Mouse (Mus musculus): ENCODE data around the gene Slc25a19. TPM values are rescaled to one million over a fixed set of nuclear protein-coding genes. Genes with fewer than 3 reads are reported as not detected.

Slc25a19 gene
- polyA plus RNA-seq, 1 experiment = 45.9 TPM

GRCm38 (mm10) chr11:115590526-115591075 is 37.5 kb downstream of the Slc25a19 start:
- 77% methylated on average over 2 of the region's 2 CpGs for WGBS
- no peak for DNase-seq
- TF ChIP-seq CTCF (IDR thresholded peaks at IDR 0.05; ENCODE audit: insufficient read depth, low read length) = no peak
- TF ChIP-seq POLR2A (IDR thresholded peaks at IDR 0.05; ENCODE audit: borderline replicate concordance, extremely low read depth, low read depth, low read length) = no peak

GRCm38 (mm10) chr11:115587984-115588383 is 40.1 kb downstream of the Slc25a19 start:
- 0 out of 2 replicates have a peak, but pooled peaks cover 3% of the 10 kb centered on the region for H3K4me1 ChIP-seq (ENCODE audit: control insufficient read depth, insufficient read depth, low read length)
- no peak overlapping the region for H3K4me3 ChIP-seq (replicated peaks; ENCODE audit: extremely low read depth, low read depth, low read length)
- 86% methylated on average over 9 of the region's 9 CpGs for WGBS
- no peak for TF ChIP-seq CTCF (IDR thresholded peaks at IDR 0.05; ENCODE audit: insufficient read depth, low read length)
- no peak for TF ChIP-seq POLR2A (IDR thresholded peaks at IDR 0.05; ENCODE audit: borderline replicate concordance, extremely low read depth, low read depth, low read length)
- DNase-seq = no peak

More at GRCm38 (mm10) chr11:115590526-115591075, 37.5 kb downstream of the Slc25a19 start:
- Histone ChIP-seq H3K4me3 (replicated peaks; ENCODE audit: extremely low read depth, low read depth, low read length) (no peak overlapping the region), H3K4me1 (ENCODE audit: control insufficient read depth, insufficient read depth, low read length) (0 out of 2 replicates have a peak, but pooled peaks cover 3% of the 10 kb centered on the region)

GRCm38 (mm10) chr11:115586403-115586802 is 41.7 kb downstream of the Slc25a19 start:
- Histone ChIP-seq H3K4me3 (replicated peaks; ENCODE audit: extremely low read depth, low read depth, low read length) (no peak overlapping the region), H3K4me1 (ENCODE audit: control insufficient read depth, insufficient read depth, low read length) (0 out of 2 replicates have a peak, but pooled peaks cover 3% of the 10 kb centered on the region)
- WGBS = 84% methylated on average over 9 of the region's 9 CpGs
- TF ChIP-seq CTCF (IDR thresholded peaks at IDR 0.05; ENCODE audit: insufficient read depth, low read length) = no peak
- no peak for TF ChIP-seq POLR2A (IDR thresholded peaks at IDR 0.05; ENCODE audit: borderline replicate concordance, extremely low read depth, low read depth, low read length)
- no peak for DNase-seq

GRCm38 (mm10) chr11:115585573-115586100 is 42.5 kb downstream of the Slc25a19 start:
- Histone ChIP-seq H3K4me1 (ENCODE audit: control insufficient read depth, insufficient read depth, low read length) (0 out of 2 replicates have a peak, but pooled peaks cover 3% of the 10 kb centered on the region), H3K4me3 (replicated peaks; ENCODE audit: extremely low read depth, low read depth, low read length) (no peak overlapping the region)
- DNase-seq = no peak
- TF ChIP-seq CTCF (IDR thresholded peaks at IDR 0.05; ENCODE audit: insufficient read depth, low read length) (no peak), POLR2A (IDR thresholded peaks at IDR 0.05; ENCODE audit: borderline replicate concordance, extremely low read depth, low read depth, low read length) (no peak)
- 58% methylated on average over 7 of the region's 7 CpGs for WGBS

DNA sequence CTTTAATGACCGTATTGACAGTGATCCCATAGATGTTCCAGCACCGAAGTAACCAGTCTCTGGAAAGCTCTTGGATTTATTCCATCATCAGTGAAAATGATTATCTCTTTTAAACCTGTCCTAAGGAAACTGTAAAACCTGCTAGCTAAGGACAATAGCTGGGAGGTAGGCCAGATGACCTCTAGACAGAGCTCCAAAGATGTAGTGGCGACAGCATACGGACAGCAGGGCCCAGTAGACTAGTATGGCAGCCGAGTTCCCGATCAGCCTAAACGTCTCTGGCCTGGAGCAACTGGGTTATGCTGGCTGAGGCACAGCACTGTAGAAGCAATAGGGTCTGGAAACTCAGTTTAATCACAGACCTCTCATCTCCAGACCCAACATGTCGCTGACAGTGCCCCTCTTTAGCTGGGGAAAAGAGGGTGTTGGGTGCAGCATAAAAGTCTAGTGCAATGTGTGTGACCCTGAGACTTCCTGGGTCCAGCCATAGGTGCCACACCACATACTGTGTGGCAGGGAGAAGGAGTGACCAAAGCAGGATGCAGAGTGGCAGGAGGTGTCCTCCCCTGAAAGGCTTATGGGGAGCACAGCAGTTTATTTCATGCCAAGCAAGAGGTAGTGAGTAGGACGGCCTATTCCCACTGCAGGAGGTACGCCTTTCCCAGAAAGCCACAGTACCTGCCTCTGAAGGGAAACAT is 43.6 kb downstream of the Slc25a19 start:
- 0 out of 2 replicates have a peak, but pooled peaks cover 3% of the 10 kb centered on the region for H3K4me1 ChIP-seq (ENCODE audit: control insufficient read depth, insufficient read depth, low read length)
- 79% methylated on average over 10 of the region's 10 CpGs for WGBS

DNA sequence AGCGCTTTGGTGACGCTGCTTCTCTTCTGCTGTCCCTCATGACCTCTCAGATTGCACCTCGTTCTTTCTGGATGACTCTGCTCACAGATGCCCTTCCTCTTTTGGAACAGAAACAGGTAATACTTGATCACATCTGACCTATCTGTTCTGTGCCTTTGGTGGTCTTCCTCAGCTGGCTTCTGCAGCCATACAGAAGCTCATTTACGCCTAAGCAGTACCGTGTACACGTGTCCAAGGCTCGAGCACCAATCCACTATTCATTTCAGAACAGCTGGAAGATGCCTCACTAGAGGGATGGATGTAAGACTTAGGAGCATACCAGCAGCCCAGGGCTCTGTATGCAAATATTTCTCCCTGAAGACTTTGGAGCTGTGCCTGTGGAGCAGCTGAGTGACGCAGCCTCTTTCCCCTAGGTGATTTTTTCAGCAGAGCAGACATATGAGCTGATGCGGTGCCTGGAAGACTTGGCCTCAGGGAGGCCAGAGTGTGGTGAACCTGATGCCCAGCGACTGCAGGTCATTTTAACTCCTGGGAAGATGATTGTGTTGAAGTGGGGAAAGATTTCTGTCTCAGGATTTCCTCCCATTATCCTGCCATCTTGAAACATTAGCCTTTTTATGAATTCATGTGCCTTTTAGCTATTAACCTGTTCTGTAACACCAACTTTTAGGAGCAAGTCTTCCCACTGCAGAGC is 45.0 kb downstream of the Slc25a19 start:
- no peak for TF ChIP-seq CTCF (IDR thresholded peaks at IDR 0.05; ENCODE audit: insufficient read depth, low read length)
- TF ChIP-seq POLR2A (IDR thresholded peaks at IDR 0.05; ENCODE audit: borderline replicate concordance, extremely low read depth, low read depth, low read length) = no peak
- WGBS = 76% methylated on average over 10 of the region's 10 CpGs

More for the DNA sequence above, 43.6 kb downstream of the Slc25a19 start:
- no peak for DNase-seq
- no peak overlapping the region for H3K4me3 ChIP-seq (replicated peaks; ENCODE audit: extremely low read depth, low read depth, low read length)
- TF ChIP-seq POLR2A (IDR thresholded peaks at IDR 0.05; ENCODE audit: borderline replicate concordance, extremely low read depth, low read depth, low read length) (no peak), CTCF (IDR thresholded peaks at IDR 0.05; ENCODE audit: insufficient read depth, low read length) (no peak)

DNA sequence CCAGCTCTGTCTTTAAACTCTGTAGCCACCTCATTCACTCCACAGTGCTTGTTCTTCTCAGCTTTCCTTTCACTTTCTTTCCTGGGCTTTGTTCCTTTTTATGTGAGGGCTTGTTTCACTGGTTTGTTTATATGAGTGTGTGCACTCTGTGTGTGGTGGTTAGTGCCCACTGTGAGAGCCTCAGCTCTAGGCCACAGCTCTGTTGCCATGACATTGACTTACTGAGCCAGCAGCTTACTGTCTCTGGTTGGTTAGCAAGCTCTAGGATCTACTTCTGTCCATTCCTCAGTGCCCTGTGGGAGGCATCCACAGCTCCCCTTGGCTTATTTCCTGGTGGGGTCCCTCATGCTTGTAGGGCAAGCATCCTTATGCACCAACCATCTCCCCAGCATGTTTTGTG is 49.0 kb downstream of the Slc25a19 start:
- no peaks in the 10 kb centered on the region for H3K4me1 ChIP-seq (ENCODE audit: control insufficient read depth, insufficient read depth, low read length)
- TF ChIP-seq POLR2A (IDR thresholded peaks at IDR 0.05; ENCODE audit: borderline replicate concordance, extremely low read depth, low read depth, low read length) (no peak), CTCF (IDR thresholded peaks at IDR 0.05; ENCODE audit: insufficient read depth, low read length) (no peak)
- H3K4me3 ChIP-seq (replicated peaks; ENCODE audit: extremely low read depth, low read depth, low read length) = no peak overlapping the region
- DNase-seq = no peak

More for the DNA sequence above, 45.0 kb downstream of the Slc25a19 start:
- no peak for DNase-seq
- Histone ChIP-seq H3K4me1 (ENCODE audit: control insufficient read depth, insufficient read depth, low read length) (0 out of 2 replicates have a peak, but pooled peaks cover 3% of the 10 kb centered on the region), H3K4me3 (replicated peaks; ENCODE audit: extremely low read depth, low read depth, low read length) (no peak overlapping the region)

GRCm38 (mm10) chr11:115564961-115565360 is 63.1 kb downstream of the Slc25a19 start:
- H3K4me1 ChIP-seq (ENCODE audit: control insufficient read depth, insufficient read depth, low read length) = peaks cover 3% of the 10 kb centered on the region
- WGBS = 7% methylated on average over 7 of the region's 7 CpGs
- no peak for TF ChIP-seq CTCF (IDR thresholded peaks at IDR 0.05; ENCODE audit: insufficient read depth, low read length)
- no peak for TF ChIP-seq POLR2A (IDR thresholded peaks at IDR 0.05; ENCODE audit: borderline replicate concordance, extremely low read depth, low read depth, low read length)
- DNase-seq = no peak
- no peak overlapping the region for H3K4me3 ChIP-seq (replicated peaks; ENCODE audit: extremely low read depth, low read depth, low read length)

Other genes with a start within 250 kb of the Slc25a19 start
- 29.1 and 33.8 TPM in 2 replicates for gene Cdr2l, start 246.4 kb downstream of the Slc25a19 start, polyA plus RNA-seq (2012; rRNA removed)
- 52.3 and 80.8 TPM in 2 replicates for gene Mrpl58, start 224.5 kb downstream of the Slc25a19 start, polyA plus RNA-seq (2012; rRNA removed)
- 52.4 and 108 TPM in 2 replicates for gene Atp5h, start 208.3 kb downstream of the Slc25a19 start, polyA plus RNA-seq (2012; rRNA removed)
- 33.3 and 36.6 TPM in 2 replicates for gene Kctd2, start 208.2 kb downstream of the Slc25a19 start, polyA plus RNA-seq (2012; rRNA removed)
- gene Trim80, start 187.8 kb downstream of the Slc25a19 start, polyA plus RNA-seq (2012; rRNA removed) = 0.07 and 0.13 TPM in 2 replicates
- gene Slc16a5, start 165.8 kb downstream of the Slc25a19 start, polyA plus RNA-seq (2012; rRNA removed) = 0.80 and 0.95 TPM in 2 replicates
- gene Armc7, start 152.6 kb downstream of the Slc25a19 start, polyA plus RNA-seq (2012; rRNA removed) = 11.6 and 12.0 TPM in 2 replicates
- gene Nt5c, start 136.4 kb downstream of the Slc25a19 start, polyA plus RNA-seq (2012; rRNA removed) = 47.1 and 54.9 TPM in 2 replicates
- gene Jpt1, start 113.9 kb downstream of the Slc25a19 start, polyA plus RNA-seq (2012; rRNA removed) = 114 and 147 TPM in 2 replicates
- 43.5 and 67.9 TPM in 2 replicates for gene Sumo2, start 92.0 kb downstream of the Slc25a19 start, polyA plus RNA-seq (2012; rRNA removed)
- gene Nup85, start 63.9 kb downstream of the Slc25a19 start, polyA plus RNA-seq (2012; rRNA removed) = 32.8 and 41.8 TPM in 2 replicates
- gene Mrps7, start 24.4 kb downstream of the Slc25a19 start, polyA plus RNA-seq (2012; rRNA removed) = 13.0 and 15.8 TPM in 2 replicates
- 28.9 and 40.4 TPM in 2 replicates for gene Gga3, start 24.2 kb downstream of the Slc25a19 start, polyA plus RNA-seq (2012; rRNA removed)
- gene Mif4gd, start 15.3 kb downstream of the Slc25a19 start, polyA plus RNA-seq (2012; rRNA removed) = 82.0 and 108 TPM in 2 replicates
- gene Grb2, start 80.3 kb upstream of the Slc25a19 start, polyA plus RNA-seq (2012; rRNA removed) = 38.3 and 46.6 TPM in 2 replicates
- 100.0 and 107 TPM in 2 replicates for gene Tmem94, start 137.1 kb upstream of the Slc25a19 start, polyA plus RNA-seq (2012; rRNA removed)
- 105 and 144 TPM in 2 replicates for gene Caskin2, start 185.3 kb upstream of the Slc25a19 start, polyA plus RNA-seq (2012; rRNA removed)
- 28.9 and 31.3 TPM in 2 replicates for gene Tsen54, start 186.4 kb upstream of the Slc25a19 start, polyA plus RNA-seq (2012; rRNA removed)
- 91.8 and 94.0 TPM in 2 replicates for gene Llgl2, start 195.8 kb upstream of the Slc25a19 start, polyA plus RNA-seq (2012; rRNA removed)
- 5.4 and 7.9 TPM in 2 replicates for gene Myo15b, start 230.1 kb upstream of the Slc25a19 start, polyA plus RNA-seq (2012; rRNA removed)